Mouse (Mus musculus) thymus, postnatal 4 days (tissue): ENCODE measurements around the gene Osbpl2.

Source experiments
- DNase-seq: peaks from one replicate; pipeline ENCODE4 v3.0.0; 2021

Gene Osbpl2

GRCm38 (mm10) chr2:180105441-180106190, 13.5 kb upstream of the Osbpl2 start:
- DNase-seq: no peak

DNA sequence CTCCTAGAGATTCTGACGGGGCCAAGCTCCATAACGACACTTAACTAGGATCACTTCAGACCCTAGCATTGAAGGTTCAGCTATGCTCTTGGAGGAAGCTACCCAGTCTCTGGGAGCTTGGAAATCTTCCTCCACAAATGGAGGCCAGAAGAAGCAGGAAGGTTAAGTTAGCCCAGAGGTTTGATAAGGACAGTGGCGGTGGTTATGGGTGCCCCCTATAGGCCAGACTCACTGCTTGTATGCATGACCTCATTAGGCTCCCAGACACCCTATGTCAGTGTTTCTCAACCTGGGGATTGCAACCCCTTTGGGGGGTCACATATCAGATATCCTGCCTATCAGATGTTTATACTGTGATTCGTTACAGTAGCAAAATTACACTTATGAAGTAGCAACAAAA, 12.0 kb upstream of the Osbpl2 start:
- peak; percentile 70 for DNase-seq

DNA sequence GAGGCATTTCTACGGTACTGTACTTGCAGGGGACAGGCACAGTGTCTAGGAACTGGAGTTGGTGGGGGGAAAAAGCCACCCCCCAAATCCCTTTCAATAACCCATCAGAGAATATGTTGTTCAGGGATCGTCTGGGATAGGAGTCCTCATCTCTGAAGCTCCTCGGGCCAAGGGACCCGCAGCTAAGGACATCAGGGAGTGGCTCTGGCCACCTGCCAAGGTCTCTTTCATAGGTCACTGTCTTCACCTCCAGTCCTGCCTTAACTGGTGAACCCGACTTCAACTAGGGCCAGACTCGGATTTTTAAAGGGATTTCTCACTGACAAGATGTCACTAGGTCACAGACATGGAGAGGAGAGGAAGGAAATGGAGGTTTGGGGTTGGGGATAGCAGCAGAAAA, 10.8 kb upstream of the Osbpl2 start:
- peak; percentile 7 for DNase-seq

GRCm38 (mm10) chr2:180113909-180114890, 4.9 kb upstream of the Osbpl2 start:
- DNase-seq: no peak

DNA sequence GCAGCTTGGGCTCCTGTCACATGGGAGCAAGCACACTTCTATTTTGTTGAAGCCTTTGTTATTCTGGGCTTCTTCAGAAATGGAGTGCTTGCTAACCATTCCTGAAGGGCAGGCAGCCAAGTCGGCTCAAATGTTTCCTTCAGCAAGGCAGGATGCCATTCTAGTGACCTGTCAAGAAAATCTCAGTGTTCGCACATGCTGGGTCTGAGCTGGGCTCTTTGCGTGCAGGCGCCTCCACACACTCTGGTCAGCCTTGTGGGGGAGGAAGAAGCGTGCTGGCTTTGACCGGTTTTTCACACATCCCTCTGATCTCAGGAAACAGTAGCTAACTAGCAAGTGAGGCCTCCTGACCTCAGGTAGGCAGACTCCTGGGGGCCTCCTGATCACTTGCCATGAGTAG, 3.8 kb upstream of the Osbpl2 start:
- no peak for DNase-seq

GRCm38 (mm10) chr2:180116081-180116493, 3.0 kb upstream of the Osbpl2 start:
- DNase-seq: no peak

GRCm38 (mm10) chr2:180116741-180117484, 2.2 kb upstream of the Osbpl2 start:
- no peak for DNase-seq

- DNase-seq: peak; percentile 49
Measured at GRCm38 (mm10) chr2:180117485-180118194, 1.5 kb upstream of the Osbpl2 start.

DNA sequence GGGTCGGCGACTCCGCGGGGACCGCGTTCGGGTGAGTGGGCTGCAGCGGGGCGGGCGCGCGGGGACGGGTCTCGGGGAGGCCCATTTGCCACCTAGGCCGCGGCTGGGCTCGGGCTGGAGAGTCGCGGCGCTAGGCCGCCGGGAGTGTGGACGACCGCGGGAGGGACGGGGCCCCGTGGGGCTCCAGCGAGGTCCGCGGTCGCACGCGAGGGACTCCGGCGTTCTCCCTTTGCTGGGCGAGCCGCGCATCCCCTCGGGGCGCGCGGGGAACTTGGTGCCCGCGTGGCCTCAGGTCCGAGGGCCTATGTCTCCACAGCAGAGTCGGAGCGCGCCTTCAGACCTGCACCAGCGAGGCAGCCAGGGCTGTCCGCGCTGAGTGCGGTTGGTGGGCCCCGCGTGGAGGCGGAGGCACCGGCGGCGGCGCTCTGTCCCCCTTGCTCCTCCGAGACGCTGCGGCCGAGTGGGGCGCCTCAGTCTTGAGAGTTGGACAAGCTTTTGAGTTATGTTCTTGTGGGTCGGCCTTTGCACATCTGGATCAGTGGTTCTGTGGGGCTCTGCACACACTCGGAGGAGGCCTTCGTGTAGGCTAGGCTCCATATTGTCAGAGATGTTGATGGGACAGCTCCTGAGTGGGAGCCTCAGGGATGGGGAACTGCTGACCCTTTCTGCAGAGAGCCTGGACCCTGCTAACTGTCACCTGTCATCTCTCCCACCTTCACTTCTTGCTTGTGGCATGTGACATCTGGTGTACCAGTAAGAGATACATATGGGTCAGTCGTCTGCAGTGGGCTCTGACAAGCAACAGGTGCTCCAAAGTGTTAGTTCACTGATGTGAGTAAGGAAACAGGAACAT, 559 bp downstream of the Osbpl2 start:
- DNase-seq: peak; percentile 67

- no peak for DNase-seq
Measured at GRCm38 (mm10) chr2:180120292-180120761, 1.2 kb downstream of the Osbpl2 start.

GRCm38 (mm10) chr2:180124192-180124591, 5.1 kb downstream of the Osbpl2 start:
- DNase-seq: no peak

DNA sequence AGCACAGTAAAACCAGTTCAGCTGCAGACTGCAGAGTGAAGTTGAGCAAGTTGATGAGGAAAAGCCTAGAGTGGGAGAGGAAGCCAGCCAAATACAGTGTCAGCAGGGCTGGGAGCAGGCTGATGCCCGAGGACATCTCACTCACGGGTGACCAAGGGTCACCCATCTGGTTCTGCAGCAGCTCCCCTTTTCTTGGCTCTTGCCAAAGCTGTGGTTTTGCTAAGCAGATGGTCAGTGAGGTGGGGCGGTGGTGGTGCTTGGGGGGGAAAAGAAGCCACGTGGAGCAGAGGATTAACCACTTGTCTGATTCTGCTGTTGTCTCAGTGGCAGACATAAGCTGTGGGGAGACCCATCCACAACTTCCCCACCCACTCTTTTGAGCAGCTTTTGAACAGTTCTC, 7.1 kb downstream of the Osbpl2 start:
- DNase-seq: no peak

- no peak for DNase-seq
Measured at GRCm38 (mm10) chr2:180127675-180128074, 8.6 kb downstream of the Osbpl2 start.

- no peak for DNase-seq
Measured at GRCm38 (mm10) chr2:180133231-180133630, 14.1 kb downstream of the Osbpl2 start.

GRCm38 (mm10) chr2:180133911-180134310, 14.8 kb downstream of the Osbpl2 start:
- DNase-seq: no peak

- DNase-seq: no peak
Measured at GRCm38 (mm10) chr2:180135414-180135813, 16.3 kb downstream of the Osbpl2 start.

GRCm38 (mm10) chr2:180146091-180146490, 27.0 kb downstream of the Osbpl2 start:
- no peak for DNase-seq

DNA sequence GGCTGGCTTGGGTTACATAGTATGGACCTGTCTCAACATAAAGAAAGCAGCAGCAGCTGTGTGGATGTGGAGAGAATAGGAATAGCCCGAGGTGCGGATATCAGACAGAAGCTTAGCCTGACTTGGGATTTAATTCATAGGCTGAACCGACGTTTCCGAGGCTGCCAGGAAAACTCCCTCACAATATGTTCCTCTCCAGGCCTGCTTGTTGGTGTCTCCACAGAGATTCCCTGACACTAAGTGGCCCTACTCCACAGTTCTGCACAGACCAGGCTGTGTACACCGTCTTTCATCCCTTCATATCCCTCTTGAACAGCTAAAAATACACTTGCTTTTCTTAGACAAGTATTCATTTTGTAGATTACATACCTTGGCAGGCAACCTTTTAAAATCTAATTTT, 28.3 kb downstream of the Osbpl2 start:
- DNase-seq: no peak

- no peak for DNase-seq
Measured at GRCm38 (mm10) chr2:180148551-180148950, 29.4 kb downstream of the Osbpl2 start.

DNA sequence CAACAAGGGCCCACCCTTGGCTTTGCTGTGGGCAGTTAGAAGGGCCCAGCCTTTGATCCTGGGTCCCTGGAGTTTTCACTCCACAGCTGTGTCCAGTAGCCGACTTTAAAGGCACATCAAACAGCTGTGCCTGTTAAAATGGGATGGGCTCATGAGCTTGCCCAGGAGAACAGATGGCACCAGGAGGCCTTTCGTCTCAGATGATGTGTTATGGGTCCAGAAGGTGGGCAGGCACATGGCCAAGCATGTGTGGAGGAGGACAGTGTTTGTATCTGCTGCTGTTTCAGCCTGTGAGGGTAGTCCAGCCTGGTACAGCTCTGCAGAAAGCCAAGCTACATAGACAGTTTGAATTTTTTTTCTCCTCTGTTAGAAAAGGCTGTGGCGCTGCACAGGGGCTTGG, 35.7 kb downstream of the Osbpl2 start:
- no peak for DNase-seq

DNA sequence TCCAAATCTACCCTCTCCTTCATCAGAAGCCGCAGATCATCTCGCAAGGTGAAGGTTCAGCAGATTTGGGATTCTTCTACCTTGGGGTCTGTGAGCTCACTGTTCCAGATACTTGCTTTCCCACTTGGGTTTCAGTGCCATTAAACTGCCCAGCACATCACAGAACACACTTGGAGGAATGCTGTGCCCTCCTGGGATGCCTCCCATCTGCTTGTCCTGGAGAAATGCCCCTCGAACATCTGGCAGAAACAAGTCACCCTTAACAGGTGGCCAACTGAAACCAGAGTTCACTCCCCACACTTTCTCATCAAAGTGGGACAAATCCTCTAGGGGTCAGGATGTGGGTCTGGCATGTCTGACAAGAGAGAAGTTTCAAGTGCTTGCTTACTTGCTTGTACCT, 39.5 kb downstream of the Osbpl2 start:
- DNase-seq: no peak
